Mouse (Mus musculus) stomach, adult 2 months (tissue): Measurements from ENCODE around the gene Pbp2. TPM values are rescaled to one million over a fixed set of nuclear protein-coding genes. Genes with fewer than 3 reads are reported as not detected.

Source experiments
- polyA plus RNA-seq: library from polyadenylated mRNA; depleted of rRNA; stranded (reverse); fragments of >200 nt; gene quantifications from 2 replicates; pipeline ENCODE4 v1.2.3, GENCODE M21; 2012; rRNA removed

Pbp2 gene
- 0.06 and 0.09 TPM in 2 replicates for polyA plus RNA-seq

DNA sequence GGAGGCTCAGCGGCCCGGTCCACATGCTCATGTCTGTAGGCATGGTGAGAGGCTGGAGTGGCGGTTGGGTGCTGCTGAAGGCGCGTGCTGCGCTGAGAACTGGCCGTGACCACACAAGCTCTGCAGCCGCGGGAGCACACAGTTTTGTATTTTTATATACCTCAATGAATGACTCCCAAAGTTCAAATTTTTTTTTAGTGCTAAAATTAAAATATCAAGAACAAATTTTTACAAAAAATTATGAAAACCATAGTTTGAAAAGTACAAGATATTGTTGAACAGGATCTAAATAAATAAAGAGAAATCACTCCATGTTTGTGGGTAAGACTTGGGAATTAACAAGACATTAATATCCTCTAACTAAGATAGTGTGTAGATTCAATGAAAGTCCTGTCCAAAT, at the start of gene Pbp2:
Gene Pbp2 (minus strand): TSS at position 101 of the 400 bp plus-strand sequence.

Other genes with a start within 250 kb of the Pbp2 start
- 20.7 and 23.6 TPM in 2 replicates for gene Gprc5a, start 244.8 kb downstream of the Pbp2 start, polyA plus RNA-seq
- gene Gprc5d, start 192.1 kb downstream of the Pbp2 start, polyA plus RNA-seq = 0.18 TPM in 1 of 2 replicates, not detected in the other
- gene Fam234b, start 112.4 kb downstream of the Pbp2 start, polyA plus RNA-seq = 11.7 and 12.2 TPM in 2 replicates
- 10.6 and 12.2 TPM in 2 replicates for gene Hebp1, start 112.4 kb downstream of the Pbp2 start, polyA plus RNA-seq
- 0.11 and 0.13 TPM in 2 replicates for gene Gsg1, start 56.1 kb downstream of the Pbp2 start, polyA plus RNA-seq
- 34.5 and 54.6 TPM in 2 replicates for gene Emp1, start 52.1 kb upstream of the Pbp2 start, polyA plus RNA-seq